Mouse (Mus musculus) adrenal gland, adult 2 months (tissue): Measurements from ENCODE around the gene Atad1. TPM values are rescaled to one million over a fixed set of nuclear protein-coding genes. Genes with fewer than 3 reads are reported as not detected.
A peak's percentile ranks its signal among the peaks of the same experiment; 100 is the strongest.
"Not testable (repeated sequence)": the region's sequence is repeated elsewhere in the genome, so short reads cannot be mapped to it uniquely, and the experiment has no call there.

Experiments
- DNase-seq: peaks from one replicate; pipeline ENCODE4 v3.0.0; 2021
- long read RNA-seq: library from polyadenylated mRNA; stranded (forward); transcript quantifications from one replicate; pipeline ENCODE4 v2.0.0, GENCODE M21; 2021
- polyA plus RNA-seq: library from polyadenylated mRNA; depleted of rRNA; stranded (reverse); fragments of >200 nt; gene quantifications from 2 replicates; pipeline ENCODE4 v1.2.3, GENCODE M21; 2012; rRNA removed
- total RNA-seq, 2 experiments: library from RNA; stranded (reverse); gene quantifications; 2 replicates each; pipeline ENCODE4 v1.2.3; 2021

Atad1 gene
- total RNA-seq: 10 to 100 TPM; 79.1 to 86.3 TPM
- 1.6 and 2.0 TPM in 2 replicates for polyA plus RNA-seq
- long read RNA-seq, transcript Atad1-203 (10 exons, 3,771 nt): major isoform, 48 of 55 reads
- long read RNA-seq, partial matches to known transcripts: 2 of 55 reads
- long read RNA-seq, other reads (novel, unspliced or antisense): 3 of 55 reads

DNA sequence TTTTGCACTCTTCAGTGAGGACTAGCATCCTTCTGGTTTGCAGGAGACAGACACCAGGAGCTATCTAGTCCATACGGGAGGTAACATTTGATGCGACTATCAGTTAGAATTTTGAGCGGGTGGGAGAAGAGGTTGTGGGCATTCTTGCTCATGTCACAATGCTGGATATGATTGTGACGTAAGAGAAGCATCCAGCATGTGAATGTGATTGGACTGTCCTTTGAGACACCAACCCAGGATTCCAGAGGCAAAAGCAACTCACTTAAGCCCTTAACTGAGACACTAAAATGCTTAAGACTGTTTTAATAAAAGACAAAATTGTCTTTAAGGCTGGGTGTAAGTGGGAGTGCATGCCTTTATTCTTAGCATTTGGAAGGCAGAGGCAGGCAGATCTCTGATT, at the start of gene Atad1:
Gene Atad1, minus strand, starts transcription at position 101 of the 400 bp plus-strand sequence.
- DNase-seq: no peak

DNA sequence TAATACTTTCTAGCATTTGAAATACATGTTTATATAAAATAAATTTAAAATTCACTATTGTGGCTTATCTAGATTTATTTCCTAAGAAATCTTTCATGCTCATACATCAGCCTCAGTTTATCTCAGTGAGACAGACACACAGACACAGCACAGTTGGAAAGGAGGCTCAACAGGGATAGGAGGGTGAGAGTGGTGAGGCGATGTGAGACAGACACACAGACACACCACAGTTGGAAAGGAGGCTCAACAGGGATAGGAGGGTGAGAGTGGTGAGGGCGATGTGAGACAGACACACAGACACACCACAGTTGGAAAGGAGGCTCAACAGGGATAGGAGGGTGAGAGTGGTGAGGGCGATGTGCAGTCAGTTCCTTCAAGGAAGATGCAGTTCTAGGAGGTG, 48.4 kb upstream of the Atad1 start:
- DNase-seq: not testable (repeated sequence)

GRCm38 (mm10) chr19:32787388-32787787, 47.8 kb upstream of the Atad1 start:
- not testable (repeated sequence) for DNase-seq

DNA sequence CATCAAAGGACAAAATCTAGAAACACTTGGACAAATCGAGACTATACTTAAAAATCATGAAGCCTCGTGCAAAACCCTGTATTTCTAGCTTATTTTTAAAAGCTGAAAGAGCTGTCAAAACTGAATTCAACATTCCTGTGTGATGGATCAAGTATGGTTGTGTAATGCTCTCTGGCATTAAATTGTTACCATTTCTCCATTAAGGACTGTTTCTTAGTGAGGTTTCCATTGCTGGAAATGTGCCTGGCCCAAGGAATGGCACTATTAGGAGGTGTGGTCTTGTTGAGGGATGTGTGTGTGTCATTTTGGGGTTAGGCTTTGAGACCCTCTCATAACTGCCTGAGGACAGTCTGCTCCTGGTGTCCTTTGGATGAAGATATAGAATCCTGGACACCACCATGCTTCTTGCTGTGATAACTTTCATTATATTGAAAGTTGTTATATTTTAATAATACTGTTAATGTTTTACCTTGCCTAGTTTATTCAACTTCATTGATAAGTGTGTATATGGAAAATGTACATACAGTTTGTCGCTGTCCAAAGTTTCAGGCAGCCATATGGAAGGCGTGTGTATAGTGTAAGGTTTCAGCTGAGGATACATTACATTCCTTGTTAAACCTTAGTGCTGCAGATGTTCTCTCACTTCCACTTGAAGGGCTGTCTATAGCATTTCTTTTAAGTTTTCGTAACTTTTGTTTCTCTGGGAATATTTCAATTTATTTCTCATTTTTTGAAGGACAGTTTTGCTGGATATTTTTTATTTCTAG, 41.9 kb upstream of the Atad1 start:
- DNase-seq: no peak

- DNase-seq: no peak
Observed at GRCm38 (mm10) chr19:32779131-32779530, 39.5 kb upstream of the Atad1 start.

GRCm38 (mm10) chr19:32778411-32778810, 38.8 kb upstream of the Atad1 start:
- no peak for DNase-seq

DNA sequence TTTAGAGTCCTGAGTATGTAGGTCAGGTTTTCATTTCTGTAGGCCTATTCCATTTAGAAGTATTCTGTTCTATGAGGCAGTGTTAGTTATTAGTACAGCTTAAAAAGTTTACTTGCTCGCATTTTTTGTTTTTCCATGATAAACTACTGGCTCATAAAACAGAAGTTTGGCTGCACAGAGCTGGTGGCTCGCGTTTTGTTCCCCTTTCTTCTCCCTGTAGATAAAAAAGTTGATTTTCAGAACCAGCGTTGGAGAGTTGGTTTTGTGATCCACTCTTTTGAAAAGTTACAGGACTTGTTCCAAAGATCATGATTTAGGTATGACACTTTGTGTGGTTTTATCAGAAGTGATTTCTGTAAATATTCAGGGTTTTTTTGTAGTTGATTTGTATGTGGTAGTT, 22.9 kb upstream of the Atad1 start:
- no peak for DNase-seq

DNA sequence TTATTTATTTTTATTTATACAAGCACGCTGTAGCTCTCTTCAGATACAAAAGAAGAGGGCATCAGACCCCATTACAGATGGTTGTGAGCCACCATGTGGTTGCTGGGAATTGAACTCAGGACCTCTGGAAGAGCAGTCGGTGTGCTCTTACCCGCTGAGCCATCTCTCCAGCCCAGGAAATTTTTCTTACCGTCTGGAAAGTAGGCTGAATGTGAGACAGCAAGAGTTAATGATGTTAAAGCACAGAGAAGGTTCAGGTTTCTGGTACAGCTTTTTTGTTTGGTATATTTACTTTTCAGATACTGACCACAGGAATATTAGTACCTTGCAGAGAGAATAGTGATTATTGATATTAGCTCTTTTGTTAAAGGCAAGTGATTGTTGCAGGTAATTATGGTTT, 21.6 kb upstream of the Atad1 start:
- DNase-seq: no peak

DNA sequence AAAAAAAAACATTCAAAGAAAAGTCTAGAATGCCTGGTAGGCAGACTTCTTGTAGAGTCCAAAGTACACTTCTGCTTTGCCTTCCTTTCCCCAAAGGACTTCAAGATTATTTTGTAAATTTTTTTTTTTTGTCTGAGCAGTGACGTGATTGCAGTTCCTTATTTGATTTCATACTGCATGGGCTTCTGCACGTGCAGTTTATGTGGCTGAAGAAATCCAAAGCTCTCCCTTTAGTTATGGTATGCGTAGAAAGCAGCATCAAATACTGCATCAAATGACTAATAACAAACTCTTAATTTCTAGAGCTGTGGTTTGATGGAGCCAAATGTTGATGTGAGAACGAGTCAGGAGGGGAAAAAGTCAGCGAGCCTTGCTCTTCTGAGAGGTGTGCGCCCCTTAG, 20.9 kb upstream of the Atad1 start:
- DNase-seq: no peak

GRCm38 (mm10) chr19:32759357-32760024, 19.9 kb upstream of the Atad1 start:
- DNase-seq: peak; percentile 13

- DNase-seq: no peak
Observed at GRCm38 (mm10) chr19:32758793-32759161, 19.2 kb upstream of the Atad1 start.

GRCm38 (mm10) chr19:32757831-32758792, 18.5 kb upstream of the Atad1 start:
- DNase-seq: peak; percentile 85

DNA sequence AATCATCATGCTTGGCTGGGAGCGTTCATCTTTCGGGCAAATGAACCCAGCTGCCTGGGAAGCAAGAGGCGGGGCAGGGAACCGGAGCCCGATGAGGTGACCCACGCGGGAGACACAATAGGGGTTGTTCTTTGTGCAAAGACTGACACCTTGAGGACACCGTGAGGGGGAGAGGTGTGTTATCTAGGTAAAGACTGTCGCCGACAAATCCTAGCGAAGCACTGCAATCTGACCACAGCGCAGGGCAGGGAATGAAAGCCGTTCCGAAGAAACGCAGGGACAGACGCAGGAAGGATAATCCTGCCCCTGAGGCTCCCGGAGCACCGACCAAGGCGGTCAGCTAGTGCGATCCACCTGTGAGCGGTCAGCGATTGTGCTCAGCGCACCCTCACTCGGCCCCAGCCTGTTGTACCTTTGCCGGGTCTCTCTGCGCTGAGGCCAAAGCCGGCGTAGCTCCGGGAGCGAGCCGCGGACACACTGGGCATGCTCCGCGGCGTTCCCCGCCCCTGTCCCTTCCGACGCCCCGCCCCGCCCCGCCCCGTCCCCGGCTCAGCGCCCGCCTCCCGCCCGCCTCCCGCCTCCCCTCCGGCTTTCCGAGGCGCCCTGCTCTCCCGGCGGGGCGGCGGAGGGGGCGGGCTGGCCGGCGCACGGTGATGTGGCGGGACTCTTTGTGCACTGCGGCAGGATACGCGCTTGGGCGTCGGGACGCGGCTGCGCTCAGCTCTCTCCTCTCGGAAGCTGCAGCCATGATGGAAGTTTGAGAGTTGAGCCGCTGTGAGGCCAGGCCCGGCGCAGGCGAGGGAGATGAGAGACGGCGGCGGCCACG, 17.5 kb upstream of the Atad1 start, which contains the start of gene Pten:
Gene Pten, plus strand, starts transcription at position 598 of the 826 bp plus-strand sequence.
- DNase-seq: peak; percentile 99

DNA sequence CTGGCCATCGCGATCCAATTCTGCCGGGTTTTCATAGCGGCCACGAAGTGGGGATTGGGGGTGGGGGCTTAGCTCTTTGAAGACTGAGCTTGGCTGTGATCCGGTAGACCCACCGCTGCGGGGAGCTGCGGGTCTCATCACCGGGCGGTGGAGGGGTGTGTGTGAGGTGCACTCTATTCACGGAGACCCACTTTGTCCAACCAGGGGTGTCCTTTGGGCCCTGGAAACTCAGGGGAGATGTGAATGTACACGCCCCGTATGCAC, 17.0 kb upstream of the Atad1 start:
- DNase-seq: no peak

- peak; percentile 97 for DNase-seq
Observed at GRCm38 (mm10) chr19:32755792-32756635, 16.4 kb upstream of the Atad1 start.

GRCm38 (mm10) chr19:32755104-32755791, 15.7 kb upstream of the Atad1 start:
- peak; percentile 9 for DNase-seq

DNA sequence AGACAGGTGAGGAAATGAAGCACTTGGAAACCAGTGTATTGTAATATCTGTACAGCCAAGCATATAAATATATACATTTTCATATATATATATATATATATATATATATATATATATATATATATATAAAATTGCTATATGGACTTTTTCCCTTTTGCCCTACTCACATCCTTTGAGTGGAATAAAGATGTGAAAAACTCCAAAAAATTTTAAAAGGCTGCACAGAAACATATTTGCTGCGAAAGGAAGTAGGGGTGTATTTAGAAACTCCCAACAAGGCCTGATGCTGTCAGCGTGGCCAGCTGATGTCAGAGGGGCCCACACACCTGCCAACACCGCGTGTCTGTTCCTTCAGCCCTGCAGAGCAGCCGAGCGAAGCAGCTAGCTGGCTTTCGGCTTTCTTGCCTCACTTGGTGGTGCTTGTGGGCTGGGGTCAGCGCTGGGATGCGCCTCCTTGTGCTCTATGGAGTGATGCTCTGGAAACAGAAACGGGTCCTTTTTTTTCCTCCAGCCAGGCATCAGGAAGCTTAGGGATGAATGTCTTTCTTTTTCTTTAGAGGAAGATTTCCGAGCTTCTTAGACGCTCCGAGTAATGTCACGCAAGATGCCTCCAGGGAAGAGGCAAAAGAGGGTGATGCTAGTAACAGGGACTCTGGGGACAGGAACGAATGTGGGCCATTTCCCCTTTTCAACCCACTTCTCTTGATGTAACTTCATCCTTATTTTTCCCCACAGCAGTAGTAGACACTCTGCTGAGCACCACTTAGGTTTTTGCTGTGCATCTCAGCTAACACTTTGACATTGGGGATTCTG, 14.8 kb upstream of the Atad1 start:
- DNase-seq: no peak

GRCm38 (mm10) chr19:32753386-32753785, 13.8 kb upstream of the Atad1 start:
- no peak for DNase-seq

GRCm38 (mm10) chr19:32752357-32752756, 12.8 kb upstream of the Atad1 start:
- DNase-seq: peak; percentile 23
